ENCODE assay signal across 8 mouse cellular contexts in the genomic region with DNA sequence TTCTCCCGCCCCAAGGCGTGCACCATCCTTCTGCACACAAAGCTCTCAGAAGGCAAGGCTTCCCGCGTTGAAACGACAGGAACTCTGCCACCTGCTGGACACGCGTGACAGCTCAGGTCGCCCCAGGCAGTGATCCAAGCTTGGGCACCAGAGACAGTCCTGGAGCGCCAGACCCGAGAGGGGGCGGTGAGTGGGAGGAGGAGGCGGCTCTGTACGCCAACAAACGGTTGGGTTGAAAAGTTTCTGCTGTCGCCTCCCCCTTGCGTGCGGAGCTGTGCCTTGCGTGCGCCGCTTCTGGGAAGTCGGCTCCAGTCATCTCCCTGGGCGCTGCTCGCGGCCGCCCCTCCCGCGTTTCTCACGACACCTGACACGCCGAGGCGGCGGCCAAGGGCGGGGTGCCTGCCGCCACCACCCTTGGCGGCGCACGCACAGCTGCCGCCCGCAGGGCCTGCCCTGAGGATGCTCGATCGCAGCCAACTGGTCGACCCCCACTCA. TPM values are rescaled to one million over a fixed set of nuclear protein-coding genes. Genes with fewer than 3 reads are reported as not detected.
DNase-seq lines count a peak whose midpoint lies in the region; ATAC-seq and TF ChIP-seq lines count a peak whose summit lies in the region.

No protein-coding gene starts in this region.

- H3K4me2 ChIP-seq in hindbrain, embryonic 16.5 days (ENCODE audit: low read length) = peak overlapping the region; percentile 96

- under 1% methylated on average over 42 of the region's 42 CpGs for WGBS in hindbrain, embryonic 16.5 days

- CTCF ChIA-PET in Patski (lab: Charles Lee) = interaction anchor here (0.7 to 4.3 kb wide), 9 partner anchors 12 to 127 kb away, joined by 3 to 39 read pairs (median 5); no protein-coding TSS in a partner anchor

- H3K27me3 ChIP-seq in Patski = no peaks in the 10 kb centered on the region
- H3K27me3 ChIP-seq in hindbrain, embryonic 16.5 days (replicated peaks; ENCODE audit: control insufficient read depth, insufficient read depth, low read length) = peaks cover 24% of the 10 kb centered on the region

- in situ Hi-C loops in Patski (cut with MboI; ENCODE audit: low pct_unique_long_range_greater_than_20kb) = loop anchor here (5.0 kb wide), 1 partner anchor 112 kb away; no protein-coding TSS in a partner anchor

- peak; percentile 78 for ATAC-seq in Patski
- peak; percentile 87 for ATAC-seq in hindbrain, embryonic 16.5 days

- TF ChIP-seq CTCF in Patski (IDR thresholded peaks at IDR 0.05) = no peak

- H3K4me1 ChIP-seq in hindbrain, embryonic 16.5 days (ENCODE audit: control insufficient read depth, insufficient read depth, low read depth, low read length) = peaks cover 24% of the 10 kb centered on the region

- POLR2A ChIA-PET in Patski (lab: Charles Lee) = interaction anchor here (0.5 to 3.1 kb wide), 11 partner anchors 11 to 122 kb away, joined by 3 to 21 read pairs (median 6); no protein-coding TSS in a partner anchor

- no peaks in the 10 kb centered on the region for H3K9me3 ChIP-seq in hindbrain, embryonic 16.5 days (ENCODE audit: control insufficient read depth, low read length)

- H3K9ac ChIP-seq in hindbrain, embryonic 16.5 days (ENCODE audit: low read depth, low read length) = peak overlapping the region; percentile 67

- no peak overlapping the region for H3K27ac ChIP-seq in hindbrain, embryonic 16.5 days (ENCODE audit: low read depth, low read length)

- no peaks in the 10 kb centered on the region for H3K36me3 ChIP-seq in hindbrain, embryonic 16.5 days (ENCODE audit: control insufficient read depth, insufficient read depth, low read length)

- peak; percentile 87 for DNase-seq in Patski (ENCODE audit: low read depth, low spot score)
- DNase-seq in cerebellum, postnatal 14 days = peak; percentile 86 to 88
- peak; percentile 89 for DNase-seq in gastrocnemius, adult 18-20 months (ENCODE audit: low spot score)
- peak; percentile 68 for DNase-seq in left cerebral cortex, adult 11 months (ENCODE audit: low spot score)
- DNase-seq in lung, postnatal 36 days = peak; percentile 94
- peak; percentile 96 for DNase-seq in retina, postnatal 1 day
- peak; percentile 94 for DNase-seq in thymus, postnatal 4 days

- H3K4me3 ChIP-seq in hindbrain, embryonic 16.5 days (ENCODE audit: low read length) = peak overlapping the region; percentile 49

RNA-seq across cellular contexts. Expression of a gene that starts 0.8 kb away (rescaled TPM):
- 136 TPM for polyA plus RNA-seq in Patski (2021)
- total RNA-seq in gastrocnemius, adult 18-20 months (2021) = 1 to 10 TPM in 1 of 2 experiments, under 1 TPM in 1; 0.89 to 1.0 TPM
- polyA plus RNA-seq in hindbrain, embryonic 16.5 days (2015; fragmentation: Nextera tagmentation; extraction: Ambion mirVana) = 7.3 and 9.0 TPM in 2 replicates

Comparison
In these comparisons a context has a peak if more than half of its experiments do, and no peak if none do; other contexts are left out.
1. RNA of a gene that starts 0.8 kb away (polyA plus RNA-seq): 136 TPM in Patski (single experiment); 7.3 to 9.0 TPM in hindbrain, embryonic 16.5 days; every median in the first group is over 10 times any median in the second.
2. Peak in every context shown above with its lines, with median percentiles within 50 percentile points of each other: DNase-seq.